Mouse (Mus musculus) telencephalon, adult 2 months (tissue): ENCODE data around the gene Micu1.
"Not testable (repeated sequence)": the region's sequence is repeated elsewhere in the genome, so short reads cannot be mapped to it uniquely, and the experiment has no call there.

ENCODE experiments used
- DNase-seq: peaks from one replicate; pipeline ENCODE4 v3.0.0-alpha.2; 2011; ENCODE audit warnings: low read depth, low spot score

Gene Micu1

GRCm38 (mm10) chr10:59848953-59849352 lies 146.7 kb downstream of the Micu1 start:
- DNase-seq, result no peak

DNA sequence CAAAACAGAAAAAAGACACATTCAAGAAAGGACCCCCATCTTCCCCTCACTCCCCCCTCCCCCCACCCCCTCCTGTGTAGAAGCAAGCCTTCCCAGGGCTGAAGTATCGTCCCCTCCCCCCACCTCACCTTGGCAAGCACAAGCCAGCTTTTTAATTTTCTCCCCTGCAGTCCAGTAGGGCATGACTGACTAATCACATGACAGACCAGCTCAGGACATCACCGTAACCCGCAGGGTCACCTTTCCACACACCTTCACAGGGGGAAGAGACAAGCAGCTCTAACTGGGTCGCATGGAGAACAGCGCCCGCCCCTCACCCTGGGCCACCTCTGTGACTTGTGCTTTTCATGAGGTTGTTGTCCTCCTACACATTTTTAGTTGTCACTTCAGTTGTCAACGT lies 147.1 kb downstream of the Micu1 start:
- no peak for DNase-seq

DNA sequence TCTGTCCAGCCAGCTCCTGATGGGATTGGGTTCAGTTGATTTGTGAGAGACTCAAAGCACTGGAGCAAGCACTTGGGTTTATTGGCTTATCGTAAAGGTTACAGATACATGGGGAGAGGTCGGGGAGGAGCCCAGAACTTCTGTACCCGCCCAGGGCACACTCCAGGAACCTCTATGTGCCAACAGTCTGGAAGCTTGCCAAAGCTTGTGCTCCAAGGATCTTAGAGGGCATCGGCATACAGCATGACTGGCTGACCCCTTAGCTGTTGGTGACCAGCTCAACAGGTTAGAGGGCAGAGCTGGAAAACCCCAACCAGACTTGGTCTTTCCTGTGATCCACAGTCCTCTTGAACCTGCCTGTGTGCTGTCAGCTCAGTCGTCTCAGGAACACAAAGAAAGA lies 154.9 kb downstream of the Micu1 start:
- no peak for DNase-seq

DNA sequence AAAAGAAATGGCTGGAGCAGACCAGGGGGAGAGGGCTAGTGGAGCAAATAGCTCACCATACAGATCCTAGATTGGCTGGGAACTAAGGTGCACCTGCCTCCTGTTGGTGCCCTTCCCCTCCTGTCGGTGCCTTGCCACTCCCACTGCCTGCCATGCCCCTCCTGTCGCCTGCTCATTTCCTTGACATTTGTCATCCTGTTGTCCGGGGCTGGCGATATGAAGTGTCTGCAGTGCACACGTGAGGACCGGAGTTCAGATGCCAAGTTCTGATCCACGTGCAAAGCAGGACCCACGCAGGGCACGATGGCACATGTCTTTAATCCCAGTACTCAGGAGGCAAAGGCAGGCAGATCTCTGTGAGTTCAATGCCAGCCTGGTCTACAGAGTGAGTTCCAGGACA lies 158.4 kb downstream of the Micu1 start:
- no peak for DNase-seq

GRCm38 (mm10) chr10:59861201-59861600 lies 158.9 kb downstream of the Micu1 start:
- no peak for DNase-seq

- no peak for DNase-seq
Observed at GRCm38 (mm10) chr10:59862816-59863440, 160.7 kb downstream of the Micu1 start.

DNA sequence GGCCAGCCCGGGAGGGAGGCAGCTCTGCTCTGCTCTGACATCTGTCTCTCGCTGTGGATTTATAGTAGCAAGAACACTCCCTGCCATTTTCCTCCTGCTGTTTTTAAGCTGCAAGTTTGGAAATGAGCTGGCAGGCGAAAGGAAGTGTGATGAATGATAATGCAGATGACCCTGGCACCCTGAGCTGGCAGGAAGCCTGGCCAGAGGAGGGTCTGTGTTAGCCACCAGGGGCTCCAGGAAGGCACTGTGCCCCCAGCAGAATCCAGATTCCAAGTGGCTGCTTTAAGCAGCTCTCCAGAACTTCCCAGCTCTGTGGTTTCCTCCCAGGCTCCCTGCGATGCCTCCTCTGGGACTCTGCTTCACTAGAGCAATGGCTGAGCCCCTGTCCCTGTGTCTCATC lies 161.3 kb downstream of the Micu1 start:
- no peak for DNase-seq

DNA sequence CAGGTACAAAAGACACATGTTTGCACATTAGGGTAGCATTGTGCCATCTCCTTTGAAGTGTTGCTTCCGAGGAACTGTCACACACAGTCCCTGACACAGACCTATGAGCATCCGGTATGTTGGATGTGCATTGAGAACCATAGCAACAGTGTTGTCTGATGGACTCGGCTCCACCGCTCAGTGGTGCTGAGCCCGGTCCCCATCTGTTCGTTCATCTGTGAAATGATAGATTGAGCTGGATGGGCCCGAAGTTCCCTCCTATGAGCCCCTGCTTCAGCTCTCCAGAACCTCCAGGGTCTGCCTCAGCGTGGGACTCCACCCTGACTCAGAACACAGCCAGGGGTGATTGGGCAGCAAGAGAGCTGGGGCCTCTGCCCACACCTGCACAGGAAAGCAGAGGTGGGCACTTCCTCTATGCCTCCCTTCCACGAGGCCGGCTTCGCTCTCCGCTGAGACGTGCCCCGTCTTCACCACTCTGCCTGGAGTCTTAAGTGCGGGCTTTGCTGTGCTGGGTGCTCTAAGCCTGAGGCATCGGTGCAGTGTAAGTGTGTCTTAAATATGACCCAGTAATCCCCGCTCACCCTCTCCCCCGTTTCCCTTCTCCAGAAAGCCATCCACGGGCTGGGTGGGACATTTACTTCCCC lies 162.1 kb downstream of the Micu1 start:
- DNase-seq, result no peak

DNA sequence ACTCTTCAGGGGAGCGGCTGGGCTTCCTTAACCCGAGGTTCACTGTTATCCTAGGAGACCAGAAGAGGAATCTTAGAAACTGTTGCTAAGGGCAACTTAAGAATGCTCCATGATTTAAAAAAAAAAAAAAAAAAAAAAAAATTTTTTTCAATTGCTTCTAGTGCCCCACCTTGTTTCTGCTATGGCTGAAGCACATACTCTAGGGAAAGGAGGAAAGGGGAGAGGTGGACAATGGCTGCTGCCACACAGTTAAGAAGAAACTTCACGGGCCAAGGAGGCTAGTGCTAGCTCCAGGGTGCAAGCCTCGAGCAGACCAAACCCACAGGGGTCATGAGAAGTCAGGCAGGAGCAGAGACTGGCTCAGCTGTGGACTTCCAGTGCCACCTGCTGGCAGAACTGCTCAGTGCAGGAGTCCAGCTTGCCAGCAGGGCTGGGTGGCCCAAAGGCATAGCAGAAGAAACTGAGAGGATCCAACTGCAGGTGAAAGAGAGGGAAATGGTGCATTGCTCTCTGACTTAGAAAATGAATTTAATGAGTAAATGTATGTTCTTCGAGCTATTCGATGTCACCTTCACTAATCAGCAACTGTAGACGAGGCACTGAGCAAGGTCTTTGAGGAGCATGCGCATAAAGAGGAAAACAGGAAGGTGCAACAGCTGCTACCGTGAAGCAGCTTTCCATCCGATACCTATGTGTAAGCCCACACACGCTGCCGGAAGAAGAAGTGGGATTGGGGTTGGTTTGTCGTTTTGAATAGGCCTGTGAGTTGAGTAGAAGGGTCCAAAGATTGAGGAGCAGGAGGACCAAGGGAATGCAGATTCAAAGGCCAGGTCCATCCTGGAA lies 162.8 kb downstream of the Micu1 start:
- no peak for DNase-seq

DNA sequence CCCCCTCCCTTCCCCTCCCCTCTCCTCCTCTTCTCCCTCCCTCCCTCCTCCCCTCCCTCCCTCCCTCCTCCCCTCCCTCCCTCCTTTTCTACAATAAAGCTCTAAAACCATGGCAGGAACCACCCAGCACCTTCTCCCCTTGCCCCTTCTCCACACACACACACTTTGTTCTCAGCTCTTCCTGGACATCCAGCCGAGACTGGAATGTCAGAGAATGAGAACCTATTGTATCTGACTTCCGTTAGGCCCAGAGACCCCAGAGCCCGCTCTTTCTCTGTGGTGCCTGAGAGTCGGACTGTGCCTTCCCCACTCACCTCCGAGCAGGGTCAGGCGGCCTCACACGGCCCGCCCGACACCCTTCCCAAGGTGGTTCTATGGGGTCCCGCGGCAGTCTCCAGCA lies 166.0 kb downstream of the Micu1 start:
- DNase-seq, result no peak

DNA sequence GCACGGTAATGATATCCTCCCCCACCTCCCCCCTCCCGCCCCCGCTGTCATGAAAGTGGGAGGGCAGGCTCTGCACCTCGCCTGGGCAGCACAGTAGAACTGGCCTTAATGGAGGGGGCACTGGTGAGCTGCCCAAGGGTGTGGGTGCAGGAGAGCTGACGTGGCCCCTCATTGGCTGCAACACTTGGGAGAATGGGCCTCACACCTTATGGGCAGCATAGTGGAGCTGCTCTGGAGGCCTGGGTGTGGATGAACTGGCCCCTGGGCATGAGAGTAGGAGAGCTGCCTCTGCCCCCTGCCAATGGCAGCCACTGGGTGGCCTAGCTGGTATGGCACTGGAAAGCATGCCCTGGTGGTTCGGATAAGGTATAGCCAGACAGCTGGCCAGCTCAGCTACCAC lies 167.8 kb downstream of the Micu1 start:
- DNase-seq, result no peak

- DNase-seq, result not testable (repeated sequence)
Observed at GRCm38 (mm10) chr10:59872651-59873050, 170.4 kb downstream of the Micu1 start.

GRCm38 (mm10) chr10:59873206-59873605 lies 170.9 kb downstream of the Micu1 start:
- no peak for DNase-seq

DNA sequence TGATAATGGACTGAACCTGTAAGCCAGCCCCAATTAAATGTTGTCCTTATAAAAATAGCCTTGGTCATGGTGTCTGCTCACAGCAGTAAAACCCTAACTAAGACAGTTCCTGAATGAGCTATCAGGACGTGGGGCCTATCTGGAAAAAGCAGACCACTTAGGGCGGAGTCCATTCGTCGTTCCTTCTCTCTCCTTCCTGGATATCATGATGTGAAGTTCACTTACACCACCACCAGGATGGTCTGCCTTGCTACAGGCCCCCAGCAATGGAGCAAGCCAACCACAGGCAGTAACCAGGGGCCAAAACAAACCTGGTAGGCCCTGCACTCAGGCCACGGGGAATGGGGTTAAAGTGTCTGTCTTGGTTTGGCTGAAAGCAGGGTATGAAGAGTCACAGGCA lies 171.3 kb downstream of the Micu1 start:
- DNase-seq, result no peak

- no peak for DNase-seq
Observed at GRCm38 (mm10) chr10:59875396-59875795, 173.1 kb downstream of the Micu1 start.

- not testable (repeated sequence) for DNase-seq
Observed at GRCm38 (mm10) chr10:59876698-59877097, 174.4 kb downstream of the Micu1 start.

- DNase-seq, result no peak
Observed at GRCm38 (mm10) chr10:59877421-59878117, 175.3 kb downstream of the Micu1 start.

DNA sequence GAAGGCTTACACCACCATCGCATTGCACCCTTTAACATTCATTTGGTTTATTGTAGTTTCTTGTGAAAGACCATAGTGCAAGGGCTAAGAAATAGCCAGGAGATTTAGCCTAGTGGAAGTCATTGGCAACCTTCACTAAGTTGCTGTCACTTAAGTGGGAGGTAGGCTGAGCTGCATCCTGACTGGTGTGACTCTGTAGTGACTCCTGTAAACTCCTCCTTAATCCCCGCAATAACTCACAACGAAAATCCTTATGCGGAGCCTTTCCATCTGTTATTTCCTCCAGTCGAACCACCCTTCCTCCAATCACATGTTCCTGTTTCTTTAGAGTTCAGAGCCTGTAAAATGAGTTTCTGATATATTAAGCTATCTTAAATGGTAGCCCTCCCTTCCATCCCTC lies 176.5 kb downstream of the Micu1 start:
- DNase-seq, result peak; percentile 49

GRCm38 (mm10) chr10:59879255-59880028 lies 177.2 kb downstream of the Micu1 start, which contains the start of gene Dnajb12:
TSS of gene Dnajb12 (plus strand) at chr10:59879556.
- peak; percentile 95 for DNase-seq

DNA sequence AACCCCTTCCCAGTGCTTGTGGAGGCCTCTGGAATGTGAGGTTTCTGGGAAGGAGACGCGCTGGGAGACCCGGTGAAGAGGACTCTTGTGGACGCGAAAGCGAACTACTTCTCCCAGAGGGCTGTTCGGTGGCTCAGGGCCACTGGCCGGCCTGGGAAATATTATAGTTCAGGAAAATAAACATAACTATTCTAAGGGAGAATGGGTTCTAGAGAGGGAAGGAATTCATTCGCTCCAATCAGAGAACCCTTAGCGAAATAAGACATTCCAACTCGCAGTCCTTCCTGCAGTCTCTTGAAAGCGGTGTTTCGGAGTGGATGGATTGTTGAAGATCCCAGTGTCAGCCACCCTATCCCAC lies 177.7 kb downstream of the Micu1 start:
- no peak for DNase-seq

GRCm38 (mm10) chr10:59880837-59881236 lies 178.6 kb downstream of the Micu1 start:
- no peak for DNase-seq
